Mouse (Mus musculus) thymus, adult 2 months (tissue): ENCODE results near the gene Lsp1. TPM values are rescaled to one million over a fixed set of nuclear protein-coding genes. Genes with fewer than 3 reads are reported as not detected.

Source experiments
- DNase-seq: peaks from one replicate; pipeline ENCODE4 v3.0.0; 2021
- H3K27ac ChIP-seq: fragments of 200-500 bp; 2 replicates; pipeline ENCODE4 v1.5.1; 2012; ENCODE audit warnings: low read length, control low read depth; ENCODE audit not compliant: control insufficient read depth, insufficient read depth
- H3K27me3 ChIP-seq: fragments of 200-500 bp; 2 replicates; pipeline ENCODE4 v1.6.1; 2012; ENCODE audit warnings: mild to moderate bottlenecking, low read length, moderate library complexity, mixed read lengths; ENCODE audit not compliant: control insufficient read depth, insufficient read depth
- H3K36me3 ChIP-seq: fragments of 200-500 bp; 2 replicates; pipeline ENCODE4 v1.6.1; 2012; ENCODE audit warnings: mild to moderate bottlenecking, low read length, moderate library complexity; ENCODE audit not compliant: control insufficient read depth, insufficient read depth
- H3K4me1 ChIP-seq: fragments of 200-500 bp; replicated peaks from 2 replicates; pipeline ENCODE4 v1.6.1; 2012; ENCODE audit warnings: low read length; ENCODE audit not compliant: control insufficient read depth, insufficient read depth
- H3K4me3 ChIP-seq: fragments of 200-500 bp; 2 replicates; pipeline ENCODE4 v1.5.1; 2012; ENCODE audit warnings: mild to moderate bottlenecking, low read length, control low read depth, moderate library complexity; ENCODE audit not compliant: control insufficient read depth, insufficient read depth
- CTCF ChIP-seq: fragments of 200-500 bp; IDR thresholded peaks from 2 replicates; pipeline ENCODE4 v1.5.1; 2012; ENCODE audit warnings: mild to moderate bottlenecking, control low read depth, low read length, moderate library complexity, borderline replicate concordance; ENCODE audit not compliant: control insufficient read depth, poor library complexity, insufficient read depth; ENCODE audit errors: extremely low read depth
- POLR2A ChIP-seq: fragments of 200-500 bp; IDR thresholded peaks from 2 replicates; pipeline ENCODE4 v1.6.1; 2012; ENCODE audit warnings: mild to moderate bottlenecking, low read length, control low read depth, moderate library complexity; ENCODE audit not compliant: control insufficient read depth, poor library complexity, insufficient read depth; ENCODE audit errors: extremely low read depth
- WGBS: fragments of 180-500 bp; shearing (Covaris S2); methylation state at CpG from one replicate; pipeline ENCODE4 v1.1.7; 2018; 5-methylcytosine and 5-hydroxymethylcytosine counted together
- polyA plus RNA-seq: library from polyadenylated mRNA; depleted of rRNA; stranded (reverse); fragments of >200 nt; gene quantifications from 2 replicates; pipeline ENCODE4 v1.2.3, GENCODE M21; 2012

The Lsp1 gene
- polyA plus RNA-seq, 1 experiment = 626 TPM

- WGBS = 96% methylated on average over 8 of the region's 8 CpGs
- no peak for DNase-seq
- Histone ChIP-seq H3K36me3 (peaks cover 52% of the 10 kb centered on the region), H3K4me1 (no peaks in the 10 kb centered on the region), H3K27ac (no peak overlapping the region), H3K27me3 (no peaks in the 10 kb centered on the region), H3K4me3 (no peak overlapping the region)
- TF ChIP-seq CTCF (no peak), POLR2A (no peak)
Measured at GRCm38 (mm10) chr7:142493535-142493934, 32.9 kb downstream of the Lsp1 start.

GRCm38 (mm10) chr7:142496158-142496557, 35.5 kb downstream of the Lsp1 start:
- H3K27me3 ChIP-seq = no peaks in the 10 kb centered on the region
- H3K4me3 ChIP-seq = no peak overlapping the region
- no peak for TF ChIP-seq CTCF
- TF ChIP-seq POLR2A = no peak

DNA sequence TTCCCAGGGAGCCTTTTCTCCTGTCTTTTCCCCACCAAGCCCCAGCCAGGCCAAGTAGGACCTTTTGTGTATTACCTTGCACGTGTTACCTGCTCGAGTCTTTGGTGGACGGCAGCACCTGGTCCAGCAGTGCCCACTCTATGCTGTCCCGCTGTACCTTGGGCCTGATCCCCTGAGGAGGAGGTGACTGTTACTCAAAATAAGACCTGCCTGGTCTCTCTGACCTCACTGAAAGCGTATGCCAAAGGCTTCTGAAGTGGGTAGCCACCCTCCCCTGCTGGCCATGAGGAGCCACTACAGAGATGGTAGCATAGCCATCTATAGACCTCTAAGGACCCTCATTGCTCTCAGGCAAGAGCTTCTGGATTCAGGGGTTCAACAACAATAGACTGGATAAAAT, 36.2 kb downstream of the Lsp1 start:
- Histone ChIP-seq H3K4me3 (no peak overlapping the region), H3K27me3 (no peaks in the 10 kb centered on the region), H3K36me3 (peaks cover 20% of the 10 kb centered on the region), H3K27ac (no peak overlapping the region), H3K4me1 (no peaks in the 10 kb centered on the region)
- WGBS = 91% methylated on average over 5 of the region's 5 CpGs
- DNase-seq = no peak
- TF ChIP-seq POLR2A (no peak), CTCF (peak; percentile 38; the same call in 1 of the 2 replicates)

More at GRCm38 (mm10) chr7:142496158-142496557, 35.5 kb downstream of the Lsp1 start:
- no peak for DNase-seq
- Histone ChIP-seq H3K27ac (no peak overlapping the region), H3K36me3 (peaks cover 26% of the 10 kb centered on the region), H3K4me1 (no peaks in the 10 kb centered on the region)
- WGBS = 95% methylated on average over 3 of the region's 3 CpGs

- H3K27me3 ChIP-seq = no peaks in the 10 kb centered on the region
- H3K36me3 ChIP-seq = peaks cover 14% of the 10 kb centered on the region
- TF ChIP-seq CTCF (0 out of 2 replicates have a peak, but pooled peaks have one; percentile 27), POLR2A (no peak)
- no peak for DNase-seq
- no peaks in the 10 kb centered on the region for H3K4me1 ChIP-seq
- H3K27ac ChIP-seq = no peak overlapping the region
- H3K4me3 ChIP-seq = no peak overlapping the region
- WGBS = 88% methylated on average over 2 of the region's 2 CpGs
Measured at GRCm38 (mm10) chr7:142497775-142498174, 37.2 kb downstream of the Lsp1 start.

DNA sequence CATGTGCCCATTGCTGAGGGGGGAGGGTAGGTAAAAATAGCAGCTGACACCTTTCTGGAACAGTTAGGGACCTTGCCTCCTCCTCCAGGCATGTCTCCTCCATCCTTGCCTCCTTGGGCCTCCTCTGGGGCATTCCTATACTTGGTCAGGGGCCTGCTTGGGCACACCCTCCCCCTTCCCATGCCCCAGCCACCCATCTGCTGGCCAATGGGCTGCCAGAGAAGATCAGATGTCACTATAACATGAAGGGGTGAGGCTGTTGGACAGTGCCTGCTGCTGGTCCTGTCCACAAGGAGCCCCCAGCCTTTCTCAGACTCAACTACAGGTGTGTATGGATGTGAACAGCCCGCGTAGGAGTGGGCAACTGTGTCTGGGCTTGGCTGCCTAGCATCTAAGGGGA, 38.0 kb downstream of the Lsp1 start, which contains the start of gene Tnnt3:
Gene Tnnt3, plus strand, starts transcription at position 262 of the 400 bp plus-strand sequence.
- TF ChIP-seq CTCF = no peak
- no peak for TF ChIP-seq POLR2A
- Histone ChIP-seq H3K27me3 (no peaks in the 10 kb centered on the region), H3K4me3 (no peak within 1 kb of the TSS), H3K27ac (no peak within 1 kb of the TSS), H3K4me1 (no peaks in the 10 kb centered on the region), H3K36me3 (peaks cover 10% of the 10 kb centered on the region)
- no peak for DNase-seq
- 99% methylated on average over 2 of the region's 2 CpGs for WGBS

- H3K36me3 ChIP-seq = peaks cover 4% of the 10 kb centered on the region
- no peaks in the 10 kb centered on the region for H3K27me3 ChIP-seq
- no peaks in the 10 kb centered on the region for H3K4me1 ChIP-seq
- H3K4me3 ChIP-seq = no peak overlapping the region
- 73% methylated on average over 5 of the region's 5 CpGs for WGBS
- H3K27ac ChIP-seq = no peak overlapping the region
- DNase-seq = no peak
- TF ChIP-seq CTCF (no peak), POLR2A (no peak)
Measured at GRCm38 (mm10) chr7:142499010-142499721, 38.6 kb downstream of the Lsp1 start.

DNA sequence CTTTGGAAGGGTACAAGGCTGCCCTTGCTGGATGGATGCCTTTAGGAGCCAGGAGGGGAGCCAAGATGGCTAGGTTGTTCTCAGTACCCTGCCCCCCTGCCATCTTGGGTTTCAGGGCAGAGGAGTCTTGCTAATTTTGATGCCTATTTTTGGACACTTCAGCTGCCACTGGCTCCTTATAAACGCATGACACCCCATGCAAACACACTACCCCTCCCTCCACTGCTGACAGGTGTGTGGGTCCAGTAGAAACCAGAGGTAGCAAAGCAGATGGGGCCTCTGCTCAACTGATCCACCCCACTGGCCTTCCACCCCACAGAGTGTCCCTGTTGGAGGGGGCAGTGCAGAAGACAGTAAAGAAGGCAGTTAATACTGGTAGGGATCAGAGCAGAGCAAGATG, 39.4 kb downstream of the Lsp1 start:
- Histone ChIP-seq H3K4me3 (no peak overlapping the region), H3K4me1 (no peaks in the 10 kb centered on the region), H3K27me3 (no peaks in the 10 kb centered on the region), H3K27ac (no peak overlapping the region), H3K36me3 (no peaks in the 10 kb centered on the region)
- TF ChIP-seq POLR2A (no peak), CTCF (no peak)
- no peak for DNase-seq
- WGBS = 59% methylated on average over 1 of the region's 1 CpGs

DNA sequence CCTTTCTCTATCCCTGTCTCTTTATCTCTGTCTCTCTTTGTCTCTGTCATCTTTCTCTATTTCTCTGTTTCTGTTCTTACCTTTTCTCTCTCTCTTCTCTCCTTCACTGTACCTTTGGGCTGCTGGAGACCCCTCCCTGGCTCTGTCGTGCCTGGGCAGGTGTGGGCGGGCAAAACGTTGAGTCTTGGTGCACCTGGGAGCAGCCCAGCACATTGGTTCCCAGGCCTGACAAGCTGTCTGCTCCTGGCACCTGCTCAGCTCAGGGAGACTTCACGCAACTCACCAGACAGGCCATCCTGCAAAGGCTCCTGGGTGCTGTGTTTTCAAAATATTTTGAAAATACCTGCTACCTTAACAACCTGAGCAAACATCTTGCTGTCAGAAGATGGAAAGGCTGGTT, 42.6 kb downstream of the Lsp1 start:
- no peak overlapping the region for H3K4me3 ChIP-seq
- H3K36me3 ChIP-seq = no peaks in the 10 kb centered on the region
- DNase-seq = no peak
- 81% methylated on average over 4 of the region's 4 CpGs for WGBS
- H3K27me3 ChIP-seq = no peaks in the 10 kb centered on the region
- H3K4me1 ChIP-seq = no peaks in the 10 kb centered on the region
- no peak overlapping the region for H3K27ac ChIP-seq
- TF ChIP-seq POLR2A = no peak
- no peak for TF ChIP-seq CTCF
